Mouse (Mus musculus): ENCODE data around the gene Rnf148. TPM values are rescaled to one million over a fixed set of nuclear protein-coding genes. Genes with fewer than 3 reads are reported as not detected.

Rnf148 gene
- total and polyA plus RNA-seq, 3 experiments: not detected

- DNase-seq: no peak
- 55% methylated on average over 3 of the region's 3 CpGs for WGBS
- no peak overlapping the region for H3K9ac ChIP-seq (ENCODE audit: low read depth, low read length)
- TF ChIP-seq EP300 (IDR thresholded peaks at IDR 0.05; ENCODE audit: insufficient read depth, low read depth, low read length): no peak
- no peak for TF ChIP-seq POLR2A (IDR thresholded peaks at IDR 0.05; ENCODE audit: insufficient read depth, low read depth, low read length)
- no peak for TF ChIP-seq CTCF (IDR thresholded peaks at IDR 0.05)
- no peaks in the 10 kb centered on the region for H3K79me2 ChIP-seq (replicated peaks; ENCODE audit: control insufficient read depth, insufficient read depth, low read length)
- no peak overlapping the region for H3K27ac ChIP-seq
- no peaks in the 10 kb centered on the region for H3K4me1 ChIP-seq (ENCODE audit: control insufficient read depth, insufficient read depth, low read length)
- H3K27me3 ChIP-seq (ENCODE audit: control insufficient read depth, insufficient read depth, low read length): no peaks in the 10 kb centered on the region
- intact Hi-C loops (cut with DNase I): no loop called here
- H3K4me3 ChIP-seq: no peak overlapping the region
- H3K36me3 ChIP-seq (ENCODE audit: control insufficient read depth, insufficient read depth, low read length): no peaks in the 10 kb centered on the region
These were observed 17.9 kb downstream of the Rnf148 start for GRCm38 (mm10) chr6:23637081-23637480.

- 82% methylated on average over 3 of the region's 3 CpGs for WGBS
- DNase-seq: no peak
- intact Hi-C loops (cut with DNase I): no loop called here
These were observed 19.7 kb downstream of the Rnf148 start for GRCm38 (mm10) chr6:23635208-23635607.

GRCm38 (mm10) chr6:23634016-23634415 lies 20.9 kb downstream of the Rnf148 start:
- H3K27ac ChIP-seq: no peak overlapping the region
- H3K36me3 ChIP-seq (ENCODE audit: control insufficient read depth, insufficient read depth, low read length): no peaks in the 10 kb centered on the region
- 81% methylated on average over 9 of the region's 9 CpGs for WGBS
- no peak for DNase-seq
- no peak overlapping the region for H3K9ac ChIP-seq (ENCODE audit: low read depth, low read length)
- H3K79me2 ChIP-seq (replicated peaks; ENCODE audit: control insufficient read depth, insufficient read depth, low read length): no peaks in the 10 kb centered on the region
- no peaks in the 10 kb centered on the region for H3K27me3 ChIP-seq (ENCODE audit: control insufficient read depth, insufficient read depth, low read length)
- no peaks in the 10 kb centered on the region for H3K4me1 ChIP-seq (ENCODE audit: control insufficient read depth, insufficient read depth, low read length)
- TF ChIP-seq EP300 (IDR thresholded peaks at IDR 0.05; ENCODE audit: insufficient read depth, low read depth, low read length) (no peak), POLR2A (IDR thresholded peaks at IDR 0.05; ENCODE audit: insufficient read depth, low read depth, low read length) (no peak), CTCF (IDR thresholded peaks at IDR 0.05) (no peak)
- intact Hi-C loops (cut with DNase I): no loop called here
- H3K4me3 ChIP-seq: no peak overlapping the region

More at GRCm38 (mm10) chr6:23635208-23635607, 19.7 kb downstream of the Rnf148 start:
- no peaks in the 10 kb centered on the region for H3K4me1 ChIP-seq (ENCODE audit: control insufficient read depth, insufficient read depth, low read length)
- H3K27me3 ChIP-seq (ENCODE audit: control insufficient read depth, insufficient read depth, low read length): no peaks in the 10 kb centered on the region
- H3K4me3 ChIP-seq: no peak overlapping the region
- H3K9ac ChIP-seq (ENCODE audit: low read depth, low read length): no peak overlapping the region
- no peaks in the 10 kb centered on the region for H3K36me3 ChIP-seq (ENCODE audit: control insufficient read depth, insufficient read depth, low read length)
- no peak overlapping the region for H3K27ac ChIP-seq
- no peaks in the 10 kb centered on the region for H3K79me2 ChIP-seq (replicated peaks; ENCODE audit: control insufficient read depth, insufficient read depth, low read length)
- no peak for TF ChIP-seq EP300 (IDR thresholded peaks at IDR 0.05; ENCODE audit: insufficient read depth, low read depth, low read length)
- no peak for TF ChIP-seq CTCF (IDR thresholded peaks at IDR 0.05)
- TF ChIP-seq POLR2A (IDR thresholded peaks at IDR 0.05; ENCODE audit: insufficient read depth, low read depth, low read length): no peak

GRCm38 (mm10) chr6:23630465-23630864 lies 24.5 kb downstream of the Rnf148 start:
- Histone ChIP-seq H3K4me3 (no peak overlapping the region), H3K27ac (no peak overlapping the region), H3K9ac (ENCODE audit: low read depth, low read length) (no peak overlapping the region), H3K4me1 (ENCODE audit: control insufficient read depth, insufficient read depth, low read length) (no peaks in the 10 kb centered on the region), H3K36me3 (ENCODE audit: control insufficient read depth, insufficient read depth, low read length) (no peaks in the 10 kb centered on the region), H3K79me2 (replicated peaks; ENCODE audit: control insufficient read depth, insufficient read depth, low read length) (no peaks in the 10 kb centered on the region), H3K27me3 (ENCODE audit: control insufficient read depth, insufficient read depth, low read length) (no peaks in the 10 kb centered on the region)
- intact Hi-C loops (cut with DNase I): no loop called here
- DNase-seq: no peak
- TF ChIP-seq CTCF (IDR thresholded peaks at IDR 0.05) (no peak), POLR2A (IDR thresholded peaks at IDR 0.05; ENCODE audit: insufficient read depth, low read depth, low read length) (no peak), EP300 (IDR thresholded peaks at IDR 0.05; ENCODE audit: insufficient read depth, low read depth, low read length) (no peak)
- WGBS: 27% methylated on average over 4 of the region's 4 CpGs

Other genes starting within 250 kb of the Rnf148 start
- gene Rnf133, start 4.8 kb downstream of the Rnf148 start, total RNA-seq (2021): not detected
- not detected in 2 replicates for gene Rnf133, start 4.8 kb downstream of the Rnf148 start, polyA plus RNA-seq (2012; rRNA removed)
- 1 to 10 TPM; 1.1 to 1.4 TPM for gene Cadps2, start 184.3 kb upstream of the Rnf148 start, total RNA-seq (2021)
- gene Cadps2, start 184.3 kb upstream of the Rnf148 start, polyA plus RNA-seq (2012; rRNA removed): 0.70 and 0.72 TPM in 2 replicates